17 mouse cellular contexts compared by ENCODE assay signal in the genomic region with DNA sequence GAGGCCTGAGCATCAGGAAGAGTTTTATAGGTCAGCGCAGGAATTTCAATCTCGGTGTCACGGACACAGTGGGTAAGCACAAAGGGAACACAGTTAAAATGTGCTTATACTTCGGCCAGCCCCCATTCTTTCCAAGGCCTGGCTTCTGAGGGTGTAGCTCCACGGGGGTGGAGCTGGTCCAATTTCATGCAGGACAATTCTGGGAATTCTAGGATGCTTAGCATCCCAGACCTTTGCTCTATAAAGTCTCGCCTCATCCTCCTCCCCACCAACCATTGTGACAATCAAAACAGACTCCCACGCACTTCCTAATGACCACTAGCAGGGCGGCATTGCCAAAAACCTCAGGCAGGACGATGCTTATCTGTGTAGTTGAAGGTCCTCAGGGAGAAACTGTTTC. TPM values are rescaled to one million over a fixed set of nuclear protein-coding genes. Genes with fewer than 3 reads are reported as not detected.
DNase-seq lines count a peak whose midpoint lies in the region; ATAC-seq and TF ChIP-seq lines count a peak whose summit lies in the region.
"Had no signal": no experiment of that assay in that cellular context is flagged by ENCODE, and none has a peak within 500 bp of the region (broad histone marks: within the 10 kb centered on the region; RNA-seq: fewer than 3 reads in every experiment).

No protein-coding gene starts in this region.

- H3K36me3 ChIP-seq in heart, embryonic 10.5 days: no peaks in the 10 kb centered on the region
- no peaks in the 10 kb centered on the region for H3K36me3 ChIP-seq in lung, embryonic 15.5 days
- H3K36me3 ChIP-seq in midbrain, postnatal 0 days (ENCODE audit: insufficient read depth, low read length): no peaks in the 10 kb centered on the region
- H3K36me3 ChIP-seq: hindbrain, embryonic 15.5 days had no signal

- H3K9ac ChIP-seq in lung, embryonic 15.5 days: no peak overlapping the region
- no peak overlapping the region for H3K9ac ChIP-seq in midbrain, postnatal 0 days (replicated peaks; ENCODE audit: low read length, poor library complexity, severe bottlenecking)
- H3K9ac ChIP-seq: forebrain, postnatal 0 days; hindbrain, embryonic 15.5 days; liver, embryonic 14.5 days had no signal

- no peak; the same call in 1 of the 2 replicates for ATAC-seq in lung, embryonic 15.5 days (ENCODE audit: borderline replicate concordance, extremely low read depth, low FRiP score, low TSS enrichment)
- no peak for ATAC-seq in midbrain, postnatal 0 days (ENCODE audit: low FRiP score)
- ATAC-seq: forebrain, postnatal 0 days had no signal

- no peak overlapping the region for H3K4me2 ChIP-seq in lung, embryonic 15.5 days
- H3K4me2 ChIP-seq in midbrain, postnatal 0 days (ENCODE audit: low read depth, low read length, poor library complexity, severe bottlenecking): no peak overlapping the region
- H3K4me2 ChIP-seq: hindbrain, embryonic 15.5 days had no signal

- peaks cover 41% of the 10 kb centered on the region for H3K4me1 ChIP-seq in heart, embryonic 10.5 days
- H3K4me1 ChIP-seq in lung, embryonic 15.5 days: peaks cover 16% of the 10 kb centered on the region
- H3K4me1 ChIP-seq in midbrain, postnatal 0 days (ENCODE audit: insufficient read depth, low read length): no peaks in the 10 kb centered on the region

- intact Hi-C loops in heart, postnatal 10 days (cut with DNase I): loop anchor here (5.0 to 10.0 kb wide), 2 partner anchors 375 to 678 kb away; a partner anchor contains a TSS

- H3K4me3 ChIP-seq in heart, embryonic 10.5 days: no peak overlapping the region
- H3K4me3 ChIP-seq in lung, embryonic 15.5 days: no peak overlapping the region
- no peak overlapping the region for H3K4me3 ChIP-seq in midbrain, postnatal 0 days (ENCODE audit: low read depth, low read length)
- H3K4me3 ChIP-seq: hindbrain, embryonic 15.5 days had no signal

- no peaks in the 10 kb centered on the region for H3K27me3 ChIP-seq in heart, embryonic 10.5 days (ENCODE audit: insufficient read depth, poor library complexity, severe bottlenecking)
- no peaks in the 10 kb centered on the region for H3K27me3 ChIP-seq in lung, embryonic 15.5 days
- H3K27me3 ChIP-seq in midbrain, postnatal 0 days (ENCODE audit: insufficient read depth, low read length): no peaks in the 10 kb centered on the region
- H3K27me3 ChIP-seq: hindbrain, embryonic 15.5 days had no signal

- H3K27ac ChIP-seq in heart, embryonic 10.5 days: no peak overlapping the region
- H3K27ac ChIP-seq in lung, embryonic 15.5 days: 0 out of 2 replicates have a peak overlapping the region, but pooled peaks have one; percentile 11
- H3K27ac ChIP-seq in midbrain, postnatal 0 days (ENCODE audit: low read depth, low read length): no peak overlapping the region
- H3K27ac ChIP-seq: hindbrain, embryonic 15.5 days; liver, embryonic 14.5 days had no signal

- TF ChIP-seq CTCF in midbrain, postnatal 0 days (IDR thresholded peaks at IDR 0.05): no peak

- peak; percentile 98 for DNase-seq in heart, adult 11 months
- DNase-seq in heart, embryonic 10.5 days (ENCODE audit: low spot score): no peak
- no peak for DNase-seq in lung, postnatal 14 days
- peak; percentile 41 to 49 for DNase-seq in heart, postnatal 10 days
- peak; percentile 42 for DNase-seq in lung, postnatal 36 days
- no peak for DNase-seq in spleen, postnatal 36 days (ENCODE audit: low spot score in 2 of 2)
- no peak for DNase-seq in midbrain, postnatal 0 days (ENCODE audit: low spot score)
- DNase-seq: adrenal gland, adult 8-10 months; B cell, adult 2 months; cerebellum, adult 9-10 months; forebrain, postnatal 0 days; left cerebral cortex, postnatal 4 days had no signal

- no peaks in the 10 kb centered on the region for H3K9me3 ChIP-seq in heart, embryonic 10.5 days
- H3K9me3 ChIP-seq in lung, embryonic 15.5 days: no peaks in the 10 kb centered on the region
- H3K9me3 ChIP-seq in midbrain, postnatal 0 days (ENCODE audit: low read length): no peaks in the 10 kb centered on the region
- H3K9me3 ChIP-seq: hindbrain, embryonic 15.5 days had no signal

- WGBS in heart, embryonic 10.5 days: 74% methylated on average over 9 of the region's 9 CpGs
- 70% methylated on average over 9 of the region's 9 CpGs for WGBS in lung, embryonic 15.5 days
- WGBS in midbrain, postnatal 0 days: 72% methylated on average over 9 of the region's 9 CpGs

RNA-seq across cellular contexts. Expression of a gene that starts 42.4 kb away (rescaled TPM):
- 0.50 TPM in 1 of 2 replicates, not detected in the other for polyA plus RNA-seq in heart, embryonic 10.5 days (2016; fragmentation: Nextera tagmentation; extraction: Ambion mirVana)
- polyA plus RNA-seq in lung, embryonic 15.5 days (2015; fragmentation: Nextera tagmentation; extraction: Ambion mirVana): 4.3 and 4.6 TPM in 2 replicates
- not detected for total RNA-seq in heart, postnatal 10 days (2021)
- 0.85 TPM in 1 of 2 replicates, not detected in the other for total RNA-seq in midbrain, postnatal 0 days (2014; rRNA removed)
- 5.0 and 5.2 TPM in 2 replicates for polyA plus RNA-seq in midbrain, postnatal 0 days (2015; fragmentation: Nextera tagmentation; extraction: Ambion mirVana)
- total RNA-seq: adrenal gland, adult 8-10 months; ES-E14; layer of hippocampus, postnatal 25 days had no signal
- polyA plus RNA-seq: liver, embryonic 14.5 days had no signal

Comparison
In these comparisons a context has a peak if more than half of its experiments do, and no peak if none do; other contexts are left out.
1. DNase-seq: peak in heart, adult 11 months (single experiment), heart, postnatal 10 days (2 of 2) and lung, postnatal 36 days (single experiment); none in heart, embryonic 10.5 days (single experiment), lung, postnatal 14 days (single experiment), spleen, postnatal 36 days (0 of 2) and midbrain, postnatal 0 days (single experiment).